Comparison of ENCODE assay signal across 10 mouse cellular contexts in genomic region chr1:126806548-126806947, GRCm38 (mm10). TPM values are rescaled to one million over a fixed set of nuclear protein-coding genes. Genes with fewer than 3 reads are reported as not detected.
DNase-seq lines count a peak whose midpoint lies in the region; TF ChIP-seq lines count a peak whose summit lies in the region.
"Had no signal": no experiment of that assay in that cellular context is flagged by ENCODE, and none has a peak within 500 bp of the region (broad histone marks: within the 10 kb centered on the region; RNA-seq: fewer than 3 reads in every experiment).

No protein-coding gene starts in this region.

- H3K4me1 ChIP-seq in lung, adult 2 months (ENCODE audit: control insufficient read depth, insufficient read depth, low read length): no peaks in the 10 kb centered on the region
- H3K4me1 ChIP-seq: embryonic facial prominence, embryonic 15.5 days had no signal

- DNase-seq in adrenal gland, adult 18-20 months (ENCODE audit: low spot score in 2 of 2): peak; percentile 5 to 22
- DNase-seq in adrenal gland, postnatal 25 days: no peak
- peak; percentile 26 to 30 for DNase-seq in lung, adult 18-20 months
- DNase-seq in lung, adult 2 months: no peak
- peak; percentile 39 for DNase-seq in adrenal gland, postnatal 14 days
- peak; percentile 27 for DNase-seq in heart, postnatal 4 days
- no peak for DNase-seq in spleen, adult 18-20 months
- DNase-seq in layer of hippocampus, adult 9-10 months (ENCODE audit: low spot score): no peak
- DNase-seq: thymus, postnatal 36 days had no signal

- H3K4me3 ChIP-seq in lung, adult 2 months (replicated peaks; ENCODE audit: extremely low read depth, low read depth, low read length): no peak overlapping the region
- H3K4me3 ChIP-seq: embryonic facial prominence, embryonic 15.5 days had no signal

- WGBS in lung, adult 2 months: 47% methylated on average over 7 of the region's 7 CpGs

- no peak for TF ChIP-seq POLR2A in lung, adult 2 months (IDR thresholded peaks at IDR 0.05; ENCODE audit: borderline replicate concordance, extremely low read depth, low read depth, low read length)

- TF ChIP-seq CTCF in lung, adult 2 months (IDR thresholded peaks at IDR 0.05; ENCODE audit: insufficient read depth, low read length): no peak

RNA-seq across cellular contexts. Expression of gene Nckap5, which starts 24.1 kb away (rescaled TPM):
- 10 to 100 TPM; 25.8 to 55.1 TPM for total RNA-seq in adrenal gland, adult 18-20 months (2021)
- 59.9 and 114 TPM in 2 replicates for total RNA-seq in adrenal gland, postnatal 25 days (2021)
- polyA plus RNA-seq in lung, adult 2 months (2012; rRNA removed): 41.2 and 50.4 TPM in 2 replicates
- 24.4 and 39.6 TPM in 2 replicates for total RNA-seq in adrenal gland, postnatal 14 days (2021)
- 10 to 100 TPM; 19.1 to 20.4 TPM for total RNA-seq in heart, postnatal 4 days (2021)

Comparison
In these comparisons a context has a peak if more than half of its experiments do, and no peak if none do; other contexts are left out.
1. DNase-seq: peak in adrenal gland, adult 18-20 months (2 of 2), lung, adult 18-20 months (2 of 2), adrenal gland, postnatal 14 days (single experiment) and heart, postnatal 4 days (single experiment); none in adrenal gland, postnatal 25 days (single experiment), lung, adult 2 months (single experiment), spleen, adult 18-20 months (0 of 2) and layer of hippocampus, adult 9-10 months (single experiment).